Mouse (Mus musculus): ENCODE data around the gene Oaz3. TPM values are rescaled to one million over a fixed set of nuclear protein-coding genes. Genes with fewer than 3 reads are reported as not detected.

The Oaz3 gene
- total RNA-seq, 2 experiments from 2014 or later, result not detected

DNA sequence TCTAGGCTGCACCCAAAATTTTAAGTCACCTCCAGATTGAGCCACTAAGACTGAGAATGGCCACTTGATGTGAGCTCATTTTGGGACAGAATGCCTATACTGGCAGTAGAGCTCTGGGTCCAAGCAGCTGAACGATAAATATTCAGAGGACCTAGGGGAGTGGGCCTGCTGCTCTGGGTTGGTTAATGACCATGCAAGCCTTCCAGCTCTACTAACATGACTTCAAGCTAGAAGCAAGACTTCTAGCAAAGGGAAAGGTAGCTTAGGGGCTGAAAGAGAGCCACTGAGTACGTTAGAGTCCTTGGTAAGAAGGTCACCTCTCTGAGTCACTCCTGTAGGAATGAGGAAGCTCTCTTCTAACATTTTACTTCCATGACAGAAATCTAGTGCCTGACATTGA lies 51.6 kb downstream of the Oaz3 start:
- DNase-seq, result no peak
- intact Hi-C loops (cut with DNase I), result no loop called here

DNA sequence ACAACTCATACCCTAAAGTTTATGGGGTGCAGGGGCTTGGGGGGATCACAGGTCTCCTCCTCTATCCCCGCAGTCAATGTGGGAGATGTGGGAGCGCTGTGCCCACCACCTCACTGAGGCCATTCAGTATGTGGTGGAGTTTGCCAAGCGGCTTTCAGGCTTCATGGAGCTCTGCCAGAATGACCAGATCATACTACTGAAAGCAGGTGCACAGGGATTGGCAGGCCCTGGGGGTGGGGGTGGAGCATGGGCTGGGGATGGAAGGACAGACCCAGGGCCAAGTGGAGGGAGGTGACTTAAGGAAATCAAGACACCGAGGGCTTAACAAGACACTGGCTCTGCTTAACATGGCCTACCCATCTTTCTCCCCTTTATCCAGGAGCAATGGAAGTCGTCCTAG lies 52.7 kb downstream of the Oaz3 start:
- intact Hi-C loops (cut with DNase I), result no loop called here
- DNase-seq, result no peak

DNA sequence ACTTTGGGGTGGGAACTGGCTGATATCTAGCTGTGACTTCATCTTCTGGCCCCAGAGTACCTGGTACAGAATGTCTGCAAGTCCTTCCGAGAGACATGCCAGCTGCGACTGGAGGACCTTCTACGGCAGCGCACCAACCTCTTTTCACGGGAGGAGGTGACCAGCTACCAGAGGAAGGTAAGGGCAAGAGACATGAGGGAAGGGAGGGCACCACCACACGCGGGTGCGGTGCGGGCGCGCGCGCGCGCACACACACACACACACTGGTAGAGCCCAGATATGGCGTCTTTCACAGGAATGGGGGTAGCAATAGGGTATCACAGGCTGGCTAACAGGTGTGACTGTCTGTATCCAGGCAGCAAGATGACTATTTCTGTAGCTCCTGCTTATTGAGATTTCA lies 54.3 kb downstream of the Oaz3 start:
- intact Hi-C loops (cut with DNase I), result no loop called here

DNA sequence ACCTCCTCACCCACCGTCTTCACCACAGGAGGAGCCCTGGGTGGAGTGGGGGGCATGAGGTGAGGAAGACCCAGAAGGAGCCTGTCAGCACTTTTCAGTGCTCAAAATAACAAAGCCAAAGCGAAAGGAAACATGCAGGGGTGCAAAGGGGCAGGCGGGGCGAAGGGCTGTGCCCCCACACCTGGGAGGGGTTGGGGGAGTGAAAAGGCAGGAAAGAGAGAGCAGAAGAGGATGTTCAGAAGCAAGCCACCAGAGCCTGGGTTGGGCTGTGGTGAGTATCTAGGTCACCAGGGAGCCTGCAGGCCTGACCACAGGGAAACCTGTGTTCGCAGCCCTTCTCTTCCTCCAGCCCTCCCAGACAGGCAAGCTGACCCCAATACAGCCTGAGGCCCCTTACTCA lies 55.7 kb downstream of the Oaz3 start:
- no peak for DNase-seq
- intact Hi-C loops (cut with DNase I), result no loop called here

More for the DNA sequence above, 54.3 kb downstream of the Oaz3 start:
- no peak for DNase-seq

DNA sequence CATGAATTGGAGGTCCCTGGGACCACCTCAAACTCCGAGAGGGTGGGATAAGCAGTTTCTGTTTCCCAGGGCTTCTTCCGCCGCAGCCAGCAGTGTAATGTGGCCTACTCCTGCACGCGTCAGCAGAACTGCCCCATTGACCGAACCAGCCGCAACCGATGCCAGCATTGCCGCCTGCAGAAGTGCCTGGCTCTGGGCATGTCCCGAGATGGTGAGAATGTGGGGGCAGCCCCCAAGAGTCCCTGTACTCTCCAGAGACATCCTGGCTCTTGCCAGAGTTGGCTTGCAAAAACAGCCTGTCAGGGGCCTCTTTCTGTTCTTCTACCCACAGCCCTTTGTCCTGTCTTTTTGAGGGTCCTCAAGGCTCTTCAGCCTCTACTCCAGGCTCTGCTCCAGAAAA lies 56.3 kb downstream of the Oaz3 start:
- no peak for DNase-seq
- intact Hi-C loops (cut with DNase I), result no loop called here

DNA sequence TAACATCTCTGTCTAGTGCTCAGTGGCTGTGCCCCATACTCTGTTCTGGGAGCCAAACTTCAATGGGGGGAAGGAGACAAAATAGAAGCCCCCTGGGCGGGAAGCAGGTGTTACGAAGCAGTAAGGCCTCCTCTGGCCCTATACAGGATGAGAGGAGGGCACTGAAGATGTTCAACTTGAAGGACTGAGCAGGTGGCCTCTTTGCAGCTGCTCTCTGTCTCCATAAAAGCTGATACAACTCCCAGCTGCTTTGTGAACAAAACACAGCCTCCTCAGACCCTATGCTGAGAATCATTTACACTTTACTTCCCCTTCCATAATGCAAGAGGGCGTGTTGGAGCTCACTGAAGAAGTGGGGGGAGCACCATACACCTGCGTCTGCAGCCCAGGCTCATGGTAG lies 57.0 kb downstream of the Oaz3 start:
- DNase-seq, result no peak
- intact Hi-C loops (cut with DNase I), result no loop called here

DNA sequence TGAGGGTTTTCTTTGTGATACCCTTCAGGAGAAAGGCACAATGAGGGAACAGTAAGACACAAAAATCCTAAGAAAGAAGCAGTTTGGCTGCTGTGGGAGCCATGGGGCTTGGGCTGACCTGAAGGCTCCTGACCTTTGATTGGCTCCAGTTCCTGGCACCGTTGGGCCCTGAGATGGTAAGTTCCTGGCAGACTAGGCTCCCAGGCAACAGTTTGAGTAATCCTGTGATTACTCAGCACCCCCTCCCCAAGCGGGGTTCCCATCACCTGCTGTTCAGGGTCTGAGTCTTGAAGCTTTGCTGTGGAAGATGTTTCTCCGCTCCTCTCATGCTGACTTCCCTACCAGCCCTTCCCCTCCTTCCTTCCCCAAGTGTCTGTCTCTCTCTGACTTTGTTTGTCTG lies 60.2 kb downstream of the Oaz3 start:
- intact Hi-C loops (cut with DNase I), result no loop called here
- DNase-seq, result no peak

Other genes starting within 250 kb of the Oaz3 start
- not detected for gene Gm5286, start 247.2 kb downstream of the Oaz3 start, total RNA-seq (2021)
- gene Gm4778, start 179.9 kb downstream of the Oaz3 start, total RNA-seq (2021), result not detected
- gene Them4, start 133.8 kb downstream of the Oaz3 start, total RNA-seq (2021), result 10 to 100 TPM; 13.7 to 15.6 TPM
- not detected for gene Them5, start 101.8 kb downstream of the Oaz3 start, total RNA-seq (2021)
- gene C2cd4d, start 81.5 kb downstream of the Oaz3 start, total RNA-seq (2021), result under 1 TPM in 1 of 2 experiments, not detected in 1; 0.27 TPM
- 10 to 100 TPM; 31.9 to 48.1 TPM for gene Rorc, start 71.1 kb downstream of the Oaz3 start, total RNA-seq (2021)
- under 1 TPM; 0.11 to 0.16 TPM for gene Lingo4, start 45.4 kb downstream of the Oaz3 start, total RNA-seq (2021)
- 1 to 10 TPM; 4.0 to 5.1 TPM for gene Tdrkh, start 30.6 kb downstream of the Oaz3 start, total RNA-seq (2021)
- 10 to 100 TPM; 68.6 to 74.2 TPM for gene Mrpl9, start 597 bp downstream of the Oaz3 start, total RNA-seq (2021)
- gene Celf3, start 34.4 kb upstream of the Oaz3 start, total RNA-seq (2021), result under 1 TPM in 1 of 2 experiments, not detected in 1; 0.19 TPM
- gene Riiad1, start 36.4 kb upstream of the Oaz3 start, total RNA-seq (2021), result 1 to 10 TPM in 1 of 2 experiments, under 1 TPM in 1; 0.46 to 1.2 TPM
- 10 to 100 TPM; 27.8 to 28.8 TPM for gene Snx27, start 138.8 kb upstream of the Oaz3 start, total RNA-seq (2021)
- gene Gm10972, start 199.2 kb upstream of the Oaz3 start, total RNA-seq (2021), result not detected
- gene Tuft1, start 215.0 kb upstream of the Oaz3 start, total RNA-seq (2021), result 1 to 10 TPM; 2.5 to 2.9 TPM
- 10 to 100 TPM; 13.3 to 14.6 TPM for gene Selenbp2, start 249.6 kb upstream of the Oaz3 start, total RNA-seq (2021)